Comparison of ENCODE assay signal across 8 mouse cellular contexts in genomic region chr5:143731483-143732112, GRCm38 (mm10). TPM values are rescaled to one million over a fixed set of nuclear protein-coding genes. Genes with fewer than 3 reads are reported as not detected.
DNase-seq lines count a peak whose midpoint lies in the region; ATAC-seq lines count a peak whose summit lies in the region.

No protein-coding gene starts in this region.

- H3K4me3 ChIP-seq in erythroblast, embryonic 14.5 days (replicated peaks) = peak overlapping the region; percentile 86
- H3K4me3 ChIP-seq in forebrain, embryonic 15.5 days = peak overlapping the region; percentile 97
- H3K4me3 ChIP-seq in intestine, embryonic 14.5 days (ENCODE audit: low read depth, low read length) = peak overlapping the region; percentile 79

- WGBS in forebrain, embryonic 15.5 days = under 1% methylated on average over 58 of the region's 82 CpGs
- WGBS in intestine, embryonic 14.5 days = under 1% methylated on average over 27 of the region's 82 CpGs

- peaks cover 8% of the 10 kb centered on the region for H3K36me3 ChIP-seq in erythroblast, embryonic 14.5 days (ENCODE audit: control insufficient read depth)
- peaks cover 11% of the 10 kb centered on the region for H3K36me3 ChIP-seq in forebrain, embryonic 15.5 days
- peaks cover 14% of the 10 kb centered on the region for H3K36me3 ChIP-seq in intestine, embryonic 14.5 days (ENCODE audit: control insufficient read depth, insufficient read depth, low read length)

- H3K9ac ChIP-seq in forebrain, embryonic 15.5 days (replicated peaks) = peak overlapping the region; percentile 98
- H3K9ac ChIP-seq in intestine, embryonic 14.5 days (ENCODE audit: low read length) = peak overlapping the region; percentile 76

- DNase-seq in ZHBTc4 (ENCODE audit: low read depth, low spot score) = peak; percentile 21
- peak; percentile 64 for DNase-seq in intestine, embryonic 14.5 days (ENCODE audit: low spot score)
- peak; percentile 27 for DNase-seq in lung, postnatal 10 days
- DNase-seq in spleen, postnatal 4 days (ENCODE audit: low spot score in 2 of 2) = peak; percentile 41 to 77
- DNase-seq in right cerebral cortex, adult 18-20 months = no peak

- peak overlapping the region; percentile 68 for H3K4me2 ChIP-seq in forebrain, embryonic 15.5 days (replicated peaks)
- H3K4me2 ChIP-seq in intestine, embryonic 14.5 days (ENCODE audit: low read length) = peak overlapping the region; percentile 66

- no peaks in the 10 kb centered on the region for H3K9me3 ChIP-seq in erythroblast, embryonic 14.5 days (ENCODE audit: control insufficient read depth, low read length)
- H3K9me3 ChIP-seq in forebrain, embryonic 15.5 days = no peaks in the 10 kb centered on the region
- no peaks in the 10 kb centered on the region for H3K9me3 ChIP-seq in intestine, embryonic 14.5 days (ENCODE audit: control insufficient read depth, low read length)

- H3K27me3 ChIP-seq in erythroblast, embryonic 14.5 days (ENCODE audit: control insufficient read depth) = peaks cover 11% of the 10 kb centered on the region
- H3K27me3 ChIP-seq in forebrain, embryonic 15.5 days = no peaks in the 10 kb centered on the region; the same call in 1 of the 2 replicates
- H3K27me3 ChIP-seq in intestine, embryonic 14.5 days (replicated peaks; ENCODE audit: control insufficient read depth, insufficient read depth, low read length) = no peaks in the 10 kb centered on the region

- peak overlapping the region; percentile 92 for H3K27ac ChIP-seq in forebrain, embryonic 15.5 days (replicated peaks)
- H3K27ac ChIP-seq in intestine, embryonic 14.5 days (ENCODE audit: low read depth) = peak overlapping the region; percentile 85

- peaks cover 30% of the 10 kb centered on the region for H3K4me1 ChIP-seq in erythroblast, embryonic 14.5 days (ENCODE audit: control insufficient read depth)
- peaks cover 26% of the 10 kb centered on the region for H3K4me1 ChIP-seq in forebrain, embryonic 15.5 days
- H3K4me1 ChIP-seq in intestine, embryonic 14.5 days (replicated peaks; ENCODE audit: control insufficient read depth, insufficient read depth, low read length) = peaks cover 10% of the 10 kb centered on the region

- no peak for ATAC-seq in erythroblast, adult 5-6 weeks (replicated peaks; ENCODE audit: low FRiP score, poor library complexity, severe bottlenecking)
- ATAC-seq in forebrain, embryonic 15.5 days (replicated peaks) = peak; percentile 17
- ATAC-seq in intestine, embryonic 14.5 days (replicated peaks; ENCODE audit: low FRiP score, low TSS enrichment, low read depth) = peak; percentile 48; the same call in 1 of the 2 replicates

RNA-seq across cellular contexts. Expression of gene Usp42, which starts 0.5 kb away (rescaled TPM):
- polyA plus RNA-seq in erythroblast, embryonic 14.5 days (2012) = 0.63 and 0.69 TPM in 2 replicates
- total RNA-seq in erythroblast, adult 5-6 weeks (2015; ENCODE audit: low replicate concordance) = 6.1 and 9.6 TPM in 2 replicates
- 3.6 and 17.0 TPM in 2 replicates for total RNA-seq in erythroblast, adult 5-6 weeks (2017; ENCODE audit: low replicate concordance)
- 30.4 and 30.7 TPM in 2 replicates for polyA plus RNA-seq in forebrain, embryonic 15.5 days (2015; fragmentation: Nextera tagmentation; extraction: Ambion mirVana)
- polyA plus RNA-seq in intestine, embryonic 14.5 days (2014; fragmentation: Nextera tagmentation; extraction: Ambion mirVana) = 19.5 and 20.4 TPM in 2 replicates

Comparison
In these comparisons a context has a peak if more than half of its experiments do, and no peak if none do; other contexts are left out.
1. RNA of gene Usp42, which starts 0.5 kb away (polyA plus RNA-seq): 30.4 to 30.7 TPM in forebrain, embryonic 15.5 days and 19.5 to 20.4 TPM in intestine, embryonic 14.5 days; 0.63 to 0.69 TPM in erythroblast, embryonic 14.5 days; every median in the first group is over 10 times any median in the second.
2. Peak in every context shown above with its lines, with median percentiles within 50 percentile points of each other: H3K4me3 ChIP-seq.